Mouse (Mus musculus): ENCODE measurements at regions not wholly inside any gene's neighbourhood (a gene's known extent, or its start where the extent isn't known, plus 50 kb on each side); places are given as distances from the start of the nearest gene placed in this dataset.
A peak's percentile ranks its signal among the peaks of the same experiment; 100 is the strongest.

DNA sequence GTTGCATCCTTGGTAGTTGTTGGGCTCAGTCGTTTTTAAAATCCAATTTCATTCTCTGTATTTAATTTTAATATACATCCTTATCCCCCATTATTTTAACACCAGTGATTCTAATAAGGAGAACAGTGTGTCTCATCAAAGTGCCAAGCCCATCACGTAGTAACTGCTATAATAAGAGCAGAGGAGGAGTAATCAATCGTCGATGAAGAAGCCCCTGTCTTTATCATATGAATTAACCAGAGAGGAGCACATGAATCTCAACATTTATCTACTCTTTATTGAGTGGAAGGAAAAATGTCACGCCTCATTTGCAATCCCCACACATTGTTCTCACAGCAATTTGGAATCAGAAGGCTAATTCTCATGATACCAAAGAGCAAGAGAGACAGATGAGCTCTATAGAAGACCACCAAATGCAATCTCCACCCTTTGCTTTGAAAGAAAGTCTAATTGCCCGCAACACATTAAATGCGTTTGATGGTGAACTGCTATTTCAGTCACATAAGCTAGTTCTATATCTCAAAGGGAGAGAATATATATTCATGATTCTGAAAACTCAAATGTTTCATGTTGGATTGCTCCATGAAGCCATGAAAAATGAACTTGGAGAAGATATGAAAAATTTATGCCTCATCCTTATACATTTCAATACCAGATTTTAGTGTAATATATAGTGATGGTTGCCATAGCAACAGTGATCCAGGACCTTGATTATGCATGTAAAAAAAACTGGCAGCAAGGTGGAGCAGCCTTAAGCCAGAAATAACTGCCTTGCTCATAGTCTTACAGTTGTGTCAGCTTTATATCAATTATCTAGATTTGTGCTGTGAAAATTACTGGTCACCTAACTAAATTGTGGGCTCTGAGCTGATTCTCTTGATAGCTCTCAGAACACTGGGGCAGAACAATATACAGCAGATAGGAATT lies 244.2 kb downstream of the Tmsb4x start:
- ATAC-seq, result no peak

DNA sequence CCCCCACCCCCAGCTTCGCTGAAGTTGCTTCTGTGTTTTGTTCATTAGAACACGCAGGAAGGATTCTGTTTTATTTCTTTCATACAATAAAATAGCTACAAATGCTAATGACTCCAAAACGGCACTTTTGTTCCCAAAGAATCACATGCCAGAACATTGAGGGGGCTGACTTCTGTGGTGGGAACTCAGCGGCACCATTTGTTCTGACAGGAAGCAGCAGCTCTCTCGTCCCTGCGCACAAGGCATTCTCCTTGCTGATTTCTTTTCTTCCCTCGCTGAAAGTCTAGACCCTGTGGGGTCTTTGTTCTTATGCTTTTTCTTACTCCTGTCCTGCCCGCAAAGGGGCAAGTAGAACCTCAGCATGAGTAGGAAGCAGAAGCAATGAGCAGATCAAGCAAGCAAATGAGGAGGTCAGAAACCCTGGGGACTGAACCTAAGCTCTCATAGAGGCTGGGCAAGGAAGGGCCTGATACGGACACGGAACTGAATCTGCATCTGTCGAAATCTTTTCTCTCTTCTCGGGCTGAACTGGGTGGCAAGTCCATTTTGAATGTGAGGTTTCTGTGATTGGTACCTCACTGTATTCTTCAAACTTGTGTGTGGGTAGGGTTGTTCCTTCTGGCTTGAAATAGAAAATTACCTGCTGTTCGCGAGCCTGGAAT lies 256.5 kb downstream of the Tmsb4x start:
- ATAC-seq, result peak; percentile 49

DNA sequence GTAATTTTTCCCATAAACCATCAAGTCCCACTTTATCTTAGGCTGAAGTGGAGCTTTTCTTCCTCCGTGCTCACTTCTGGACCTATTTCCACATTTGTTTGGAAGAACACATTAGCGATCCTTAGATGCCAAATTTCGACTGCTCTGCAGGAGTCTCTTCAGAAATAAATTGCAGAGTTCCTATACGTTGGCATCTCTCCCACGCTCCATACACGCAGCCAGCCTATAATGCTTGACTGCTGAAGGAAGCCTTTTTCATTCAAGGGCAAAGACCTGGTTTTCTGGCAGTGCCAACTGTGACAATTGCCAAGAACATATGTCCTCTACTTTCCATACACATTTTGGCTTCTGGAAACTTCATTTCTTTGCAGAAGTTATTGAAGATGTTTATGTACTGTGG lies 258.1 kb downstream of the Tmsb4x start:
- no peak for ATAC-seq

DNA sequence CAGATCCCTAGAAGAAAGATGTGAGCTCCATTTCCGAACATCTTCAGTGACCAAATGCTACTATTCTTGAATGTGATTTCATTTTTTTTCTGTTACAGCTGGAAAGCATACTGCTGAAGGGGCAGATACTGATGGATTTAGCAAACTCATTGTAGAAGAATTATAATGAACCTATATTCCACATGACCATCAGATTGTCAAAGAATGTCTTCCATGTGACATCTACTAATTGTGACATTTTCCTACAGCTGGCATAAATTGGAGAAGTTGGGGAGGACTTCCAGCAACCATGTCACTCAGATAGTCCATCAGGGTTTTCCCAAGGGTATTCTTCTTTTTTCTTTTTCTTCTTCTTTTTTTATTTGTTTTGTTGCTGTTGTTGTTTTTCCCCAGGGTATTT lies 263.2 kb downstream of the Tmsb4x start:
- ATAC-seq, result no peak

DNA sequence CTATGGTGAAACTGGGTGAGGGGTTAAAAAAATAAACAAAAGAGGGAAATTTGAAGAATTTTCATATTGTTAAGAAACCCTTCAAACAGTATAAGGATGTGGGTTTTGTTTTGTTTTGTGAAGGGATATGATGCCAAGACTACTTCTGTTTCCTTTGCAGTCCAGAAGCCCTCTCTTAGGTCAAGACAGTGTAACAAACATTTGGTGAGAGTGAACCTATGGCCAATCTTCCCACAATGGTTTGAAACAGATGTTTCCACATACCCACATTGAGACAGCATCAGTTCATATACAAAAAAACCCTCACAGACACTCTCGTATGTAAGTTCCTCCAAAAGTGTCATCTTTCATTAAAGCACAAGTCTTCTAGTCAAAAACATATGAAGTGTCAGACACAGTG lies 263.6 kb downstream of the Tmsb4x start:
- no peak for ATAC-seq

DNA sequence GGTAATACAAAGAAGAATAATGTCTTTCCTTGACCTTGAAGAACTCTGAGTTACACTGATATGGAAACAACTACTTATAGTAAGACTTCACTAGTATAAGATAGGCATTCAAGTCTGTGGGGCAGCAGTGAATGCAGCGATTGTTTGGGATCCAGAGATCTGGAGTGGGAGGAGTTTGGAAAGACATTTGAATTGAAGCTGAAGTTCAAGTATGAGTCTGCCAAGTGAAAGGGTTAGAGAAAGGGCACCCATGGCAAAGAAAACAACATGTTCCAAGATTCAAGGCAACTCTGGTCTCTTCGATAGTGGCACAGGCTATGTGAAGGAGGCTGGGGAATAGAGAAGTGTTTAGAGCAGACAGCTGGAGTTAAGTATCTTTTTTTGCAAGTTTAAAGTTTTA lies 275.3 kb downstream of the Tmsb4x start:
- no peak for ATAC-seq

DNA sequence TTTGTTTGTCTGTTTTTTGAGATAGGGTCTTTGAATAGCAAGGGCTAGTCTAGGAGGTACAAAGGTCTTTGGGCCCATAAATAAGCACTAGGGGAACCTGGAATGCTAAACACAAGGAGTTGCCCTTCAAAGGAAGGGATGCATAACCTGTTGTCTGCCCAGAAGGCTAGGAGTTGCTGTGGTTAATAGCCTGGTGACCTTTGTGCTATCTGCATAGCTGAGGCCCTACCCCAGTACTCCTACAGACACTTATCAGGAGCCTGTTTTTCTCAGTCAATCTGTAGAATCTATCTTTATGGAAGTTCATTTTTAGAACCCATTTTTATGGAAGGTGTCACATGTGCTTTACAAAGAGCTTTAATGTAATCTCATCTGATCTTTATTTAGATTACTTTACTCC lies 276.6 kb downstream of the Tmsb4x start:
- ATAC-seq, result no peak

DNA sequence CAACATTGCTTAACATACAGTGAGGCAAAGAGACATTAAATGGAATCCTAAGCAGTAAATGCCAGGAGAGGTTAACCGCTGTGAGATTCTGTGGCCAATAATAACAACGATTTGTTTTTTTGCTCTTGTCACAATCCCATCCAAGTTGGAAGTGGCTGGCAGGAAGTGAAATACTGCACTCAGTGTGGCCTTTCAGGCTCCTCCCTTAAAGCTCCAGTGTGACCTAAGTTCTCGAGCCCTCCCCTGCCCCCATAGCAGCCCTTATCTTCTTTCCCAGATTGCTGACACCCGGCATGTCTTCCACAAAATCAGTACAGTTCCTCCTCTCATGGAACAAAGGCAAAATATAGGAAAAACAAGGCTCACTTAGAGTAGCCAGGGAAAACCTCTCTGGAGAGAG lies 278.1 kb downstream of the Tmsb4x start:
- ATAC-seq, result no peak

DNA sequence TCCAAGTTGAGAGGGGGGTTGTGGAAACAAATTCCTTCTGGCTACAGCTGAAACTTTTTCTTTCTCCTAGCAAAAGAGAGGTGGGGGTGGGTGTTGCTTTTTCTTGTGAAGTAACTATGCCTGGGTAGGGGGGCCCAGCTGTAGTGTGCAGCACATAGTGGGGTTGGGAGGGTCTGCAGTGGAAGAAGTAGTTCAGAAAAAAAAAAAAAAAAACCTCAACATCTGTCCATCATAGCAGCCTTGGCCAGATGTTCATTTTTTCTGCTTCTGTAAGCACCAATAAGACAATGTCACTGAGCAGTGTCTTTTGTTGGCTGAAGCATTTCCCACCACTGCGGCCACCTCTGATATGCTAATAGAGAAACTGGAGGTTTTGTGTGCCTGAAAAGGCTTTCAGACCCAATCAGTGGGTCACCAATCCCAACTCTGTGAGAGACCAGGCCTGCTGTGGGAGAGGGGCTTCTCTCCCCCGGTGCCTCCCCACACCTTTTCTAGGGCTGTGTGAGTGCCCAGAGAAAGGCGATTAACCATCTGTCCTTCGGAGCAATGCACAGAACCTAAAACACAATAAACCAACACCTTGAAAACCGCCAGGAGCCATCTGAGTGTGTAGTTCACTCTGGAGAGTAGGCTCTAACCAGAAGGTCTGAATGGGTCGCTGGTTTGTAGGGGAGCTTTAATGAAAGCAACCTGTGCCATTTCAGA lies 279.2 kb downstream of the Tmsb4x start:
- no peak for ATAC-seq

DNA sequence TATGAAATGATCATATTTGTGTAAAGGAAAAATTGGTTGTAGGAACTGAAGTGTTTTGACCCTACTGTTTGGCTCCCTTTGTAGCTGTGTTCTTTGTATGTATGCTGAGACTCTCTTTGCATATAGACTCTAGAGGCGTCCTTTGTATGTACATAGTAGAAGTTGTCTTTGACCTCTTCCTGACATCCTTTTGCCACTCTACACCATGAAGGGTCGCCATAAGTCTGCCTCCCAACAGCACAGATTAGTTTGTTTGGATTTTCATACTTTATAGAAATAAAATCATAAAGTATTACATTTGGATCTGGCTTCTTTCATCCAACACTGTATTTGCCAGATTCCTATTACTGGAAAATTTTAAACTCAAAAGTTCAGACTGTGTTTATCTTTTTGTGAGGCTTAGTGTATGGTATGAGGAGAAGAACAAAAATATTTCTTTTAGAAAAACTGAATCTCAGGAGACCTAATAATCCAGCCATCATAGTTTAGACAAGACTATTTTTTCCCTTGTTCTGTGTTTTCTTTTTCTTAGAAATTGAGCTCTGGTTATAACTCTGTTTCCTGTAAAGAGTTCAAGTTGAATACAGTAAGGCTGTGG lies 293.7 kb downstream of the Tmsb4x start:
- no peak for ATAC-seq

DNA sequence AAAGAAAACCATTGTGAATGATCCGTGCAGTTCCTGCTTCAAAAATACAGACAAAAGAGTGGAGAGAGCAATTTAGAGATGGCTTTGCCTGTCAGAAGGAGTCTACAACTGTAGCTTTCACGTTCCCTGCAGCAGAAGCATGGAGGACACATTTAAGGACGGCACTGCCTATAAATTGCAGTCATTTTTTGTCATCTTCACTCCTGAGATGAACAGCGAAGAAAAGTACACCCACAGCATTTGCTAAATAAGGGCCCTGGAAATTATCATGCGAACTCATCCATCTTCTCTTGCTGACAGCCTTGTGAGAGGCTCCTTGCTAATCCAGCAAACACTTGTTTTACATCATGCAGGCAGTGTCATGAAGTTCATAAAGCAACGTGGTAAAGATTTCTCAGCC lies 302.5 kb downstream of the Tmsb4x start:
- ATAC-seq, result no peak

DNA sequence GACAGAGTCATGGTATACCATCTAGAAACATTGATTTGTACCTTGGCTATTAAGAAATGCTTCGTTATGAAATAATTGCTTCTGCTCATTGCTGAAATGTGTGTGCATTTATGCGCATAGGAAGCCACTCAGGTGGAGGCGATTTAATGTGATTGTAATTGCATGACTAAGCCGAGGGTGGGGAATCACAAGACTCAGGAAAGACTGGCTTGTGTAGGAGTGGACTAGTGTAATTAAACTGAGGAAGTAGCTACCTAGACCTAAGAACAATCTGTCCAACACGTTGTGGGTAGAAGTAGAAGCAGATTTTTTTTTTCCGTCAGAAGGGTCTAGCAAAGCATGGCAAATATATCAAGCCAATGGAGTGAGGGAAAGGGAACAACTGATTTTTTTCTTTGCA lies 308.4 kb downstream of the Tmsb4x start:
- ATAC-seq, result no peak

DNA sequence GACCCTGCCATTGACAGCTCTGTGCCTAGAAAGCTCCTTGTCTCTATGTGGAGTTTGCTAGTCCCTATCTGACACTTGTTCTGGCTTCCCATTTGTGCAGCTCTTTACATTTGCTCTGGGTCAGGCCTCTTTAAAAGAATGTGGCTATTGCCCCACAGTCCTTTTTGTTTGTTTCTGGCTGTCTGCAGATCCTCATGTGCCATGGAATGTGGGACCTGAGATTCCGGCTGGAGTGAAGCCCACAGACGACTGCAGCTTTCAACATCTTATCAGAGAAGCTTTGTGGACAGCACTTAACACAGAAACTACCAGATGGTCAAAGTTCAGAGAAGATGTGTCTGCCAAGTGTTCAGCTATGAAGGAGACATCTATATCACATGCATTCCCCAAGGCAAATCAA lies 309.7 kb upstream of the Egfl6 start:
- ATAC-seq, result no peak

DNA sequence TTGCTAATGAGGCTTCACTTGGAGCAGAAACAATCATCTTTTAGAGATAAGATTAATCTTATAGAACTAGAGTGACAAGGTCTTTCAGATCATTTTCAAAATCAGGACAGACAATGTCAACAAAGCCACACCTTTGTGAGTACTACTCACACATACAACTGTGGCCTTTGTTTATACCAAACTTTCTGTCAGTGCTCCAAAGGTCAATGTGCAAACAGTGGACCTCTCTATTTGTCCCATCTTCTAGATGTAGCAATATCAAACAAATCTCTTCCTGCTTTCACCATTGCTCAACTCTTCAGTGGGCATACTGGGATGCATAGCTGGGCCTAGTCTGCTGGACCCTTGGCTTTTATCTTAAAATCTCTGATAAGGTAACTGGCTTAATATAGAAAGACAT lies 300.9 kb upstream of the Egfl6 start:
- ATAC-seq, result no peak

DNA sequence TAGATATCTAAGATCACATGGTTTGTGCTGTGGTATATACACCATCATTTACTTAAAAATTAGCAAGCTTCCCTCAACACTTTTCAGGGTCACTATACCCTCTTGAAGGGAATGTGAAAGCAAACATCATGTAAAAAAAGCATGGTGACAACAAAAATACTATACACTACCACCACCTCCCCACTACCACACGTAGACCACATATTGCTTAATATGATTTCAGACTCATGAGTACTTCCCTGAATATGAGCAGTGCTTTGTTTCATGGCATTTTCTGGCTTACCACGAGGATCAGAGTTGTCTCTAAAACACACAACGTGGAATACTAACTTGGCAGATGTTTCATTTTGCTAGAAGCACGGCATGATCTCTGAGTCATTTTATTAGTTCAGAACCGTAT lies 284.0 kb upstream of the Egfl6 start:
- ATAC-seq, result no peak

DNA sequence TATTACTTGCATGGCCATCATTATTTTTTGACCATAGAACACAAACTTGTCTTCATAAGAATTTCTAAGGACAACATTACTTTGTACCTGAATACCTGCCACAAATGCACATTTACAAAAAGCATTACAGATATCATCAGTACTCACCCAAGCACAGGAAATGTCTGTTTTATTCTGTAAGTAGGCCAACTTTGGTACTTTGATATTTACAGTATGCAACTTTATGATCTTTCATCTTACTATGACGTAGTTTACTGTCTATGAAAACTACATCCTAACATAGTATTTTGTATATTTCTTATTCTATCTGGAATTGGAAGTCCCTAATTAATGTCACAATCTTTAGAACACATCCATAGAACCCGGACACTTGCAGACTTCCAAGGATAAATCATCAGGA lies 282.2 kb upstream of the Egfl6 start:
- peak; percentile 64 for ATAC-seq

All from CD4-positive, CD25-positive, alpha-beta regulatory T cell, adult 4 months (primary cell).